Mouse (Mus musculus) testis, adult 2 months (tissue): ENCODE data around the gene Fcamr.

Experiments
- CTCF ChIP-seq: fragments of 200-500 bp; IDR thresholded peaks from 2 replicates; pipeline ENCODE4 v1.5.1; 2012; ENCODE audit warnings: low read depth, mild to moderate bottlenecking, inconsistent platforms, low read length, moderate library complexity; ENCODE audit not compliant: control insufficient read depth, insufficient read depth, insufficient replicate concordance
- POLR2A ChIP-seq: fragments of 200-500 bp; IDR thresholded peaks from 2 replicates; pipeline ENCODE4 v1.6.1; 2012; ENCODE audit warnings: low read depth, mild to moderate bottlenecking, inconsistent platforms, low read length, moderate library complexity; ENCODE audit not compliant: control insufficient read depth

GRCm38 (mm10) chr1:130821149-130821471 lies 20.4 kb downstream of the Fcamr start:
- TF ChIP-seq CTCF (no peak), POLR2A (no peak)
